Mouse (Mus musculus): ENCODE data around the gene Gm45062.

GRCm38 (mm10) chr6:8560682-8561081 is 301.4 kb downstream of the Gm45062 start:
- TF ChIP-seq HCFC1 (IDR thresholded peaks at IDR 0.05; ENCODE audit: borderline replicate concordance, insufficient read depth, low read length) = no peak
- no peak for TF ChIP-seq ZC3H11A (IDR thresholded peaks at IDR 0.05; ENCODE audit: borderline replicate concordance, low read depth, low read length)
